Mouse (Mus musculus) heart, postnatal 4 days (tissue): ENCODE data around the gene Sptlc2. TPM values are rescaled to one million over a fixed set of nuclear protein-coding genes. Genes with fewer than 3 reads are reported as not detected.
"Not testable (repeated sequence)": the region's sequence is repeated elsewhere in the genome, so short reads cannot be mapped to it uniquely, and the experiment has no call there.

Experiments
- DNase-seq: peaks from one replicate; pipeline ENCODE4 v3.0.0; 2021
- microRNA-seq, 2 experiments: library from miRNA; unstranded; fragments of <30 nt; microRNA quantifications; one replicate each; pipeline ENCODE4 v1.2.0; 2021 to 2022
- total RNA-seq, 2 experiments: library from RNA; stranded (reverse); gene quantifications; 2 replicates each; pipeline ENCODE4 v1.2.3; 2021

Sptlc2 gene
- total RNA-seq, 2 experiments from 2014 or later, result 65.1 to 68.9 TPM

- DNase-seq, result not testable (repeated sequence)
These were observed 110.9 kb downstream of the Sptlc2 start for GRCm38 (mm10) chr12:87277251-87277650.

GRCm38 (mm10) chr12:87274853-87275831 is 113.0 kb downstream of the Sptlc2 start:
- no peak for DNase-seq

GRCm38 (mm10) chr12:87267682-87268081 is 120.5 kb downstream of the Sptlc2 start:
- peak; percentile 51 for DNase-seq

GRCm38 (mm10) chr12:87266827-87267603 is 121.1 kb downstream of the Sptlc2 start:
- DNase-seq, result no peak

- peak; percentile 87 for DNase-seq
These were observed 121.9 kb downstream of the Sptlc2 start, which contains the start of the genes Vipas39 and Ahsa1 for GRCm38 (mm10) chr12:87266108-87266826. Vipas39 (minus strand) TSS chr12:87266256. Ahsa1 (plus strand) TSS chr12:87266479.

- no peak for DNase-seq
These were observed 122.7 kb downstream of the Sptlc2 start for GRCm38 (mm10) chr12:87265444-87265843.

- DNase-seq, result no peak
These were observed 127.6 kb downstream of the Sptlc2 start for GRCm38 (mm10) chr12:87260562-87260961.

- no peak for DNase-seq
These were observed 131.5 kb downstream of the Sptlc2 start for GRCm38 (mm10) chr12:87256629-87257028.

Small RNA genes within 50 kb of the gene (microRNA-seq; reads per million reads assigned to microRNA genes)
- gene Gm47293, result 0 to 0.61 reads per million in 2 experiments
- gene Mir3068, result 29.9 to 37.3 reads per million in 2 experiments

Other genes with a start within 250 kb of the Sptlc2 start
- 10 to 100 TPM; 51.8 to 53.9 TPM for gene Gstz1, start 241.2 kb downstream of the Sptlc2 start, total RNA-seq
- gene Pomt2, start 240.4 kb downstream of the Sptlc2 start, total RNA-seq, result 10 to 100 TPM; 10.7 to 11.9 TPM
- gene Samd15, start 188.6 kb downstream of the Sptlc2 start, total RNA-seq, result under 1 TPM; 0.17 to 0.45 TPM
- 1 to 10 TPM; 6.7 TPM for gene Tmed8, start 187.9 kb downstream of the Sptlc2 start, total RNA-seq
- gene Noxred1, start 149.6 kb downstream of the Sptlc2 start, total RNA-seq, result under 1 TPM in 1 of 2 experiments, not detected in 1; 0.26 TPM
- 10 to 100 TPM; 28.1 to 28.4 TPM for gene Vipas39, start 122.1 kb downstream of the Sptlc2 start, total RNA-seq
- gene Ahsa1, start 121.9 kb downstream of the Sptlc2 start, total RNA-seq, result 100 to 1,000 TPM in 1 of 2 experiments, 10 to 100 TPM in 1; 99.4 to 101 TPM
- gene Ism2, start 88.7 kb downstream of the Sptlc2 start, total RNA-seq, result 1 to 10 TPM in 1 of 2 experiments, under 1 TPM in 1; 0.52 to 1.0 TPM
- 100 to 1,000 TPM; 157 to 172 TPM for gene Slirp, start 55.5 kb upstream of the Sptlc2 start, total RNA-seq
- gene Alkbh1, start 55.7 kb upstream of the Sptlc2 start, total RNA-seq, result 10 to 100 TPM; 14.9 to 15.6 TPM
- gene Snw1, start 83.9 kb upstream of the Sptlc2 start, total RNA-seq, result 10 to 100 TPM; 49.2 to 49.3 TPM
- not detected for gene Gm5788, start 106.4 kb upstream of the Sptlc2 start, total RNA-seq
- not detected for gene Gm8300, start 126.0 kb upstream of the Sptlc2 start, total RNA-seq
- not detected for gene Oog1, start 214.3 kb upstream of the Sptlc2 start, total RNA-seq
- gene Gm4027, start 230.5 kb upstream of the Sptlc2 start, total RNA-seq, result not detected